Mouse (Mus musculus) left cerebral cortex, postnatal 25 days (tissue): ENCODE measurements around the gene Klhl6. TPM values are rescaled to one million over a fixed set of nuclear protein-coding genes. Genes with fewer than 3 reads are reported as not detected.
A peak's percentile ranks its signal among the peaks of the same experiment; 100 is the strongest.

ENCODE experiments used
- DNase-seq, 2 experiments: peaks; one replicate each; pipeline ENCODE4 v3.0.0; 2022; ENCODE audit warnings: low spot score in 2 of 2, mixed read lengths in 1 of 2
- intact Hi-C: fragments of 180-260 bp; cut with DNase I; formaldehyde crosslinking; loops from one replicate; pipeline ENCODE4 v1.15.1; 2025
- total RNA-seq, 2 experiments: library from RNA; stranded (reverse); gene quantifications; 2 replicates each; pipeline ENCODE4 v1.2.3; 2021

The Klhl6 gene
- total RNA-seq, 2 experiments from 2014 or later: 1.1 to 2.3 TPM

GRCm38 (mm10) chr16:19973480-19973879 is 9.4 kb downstream of the Klhl6 start:
- DNase-seq: no peak
- intact Hi-C loops: no loop called here

GRCm38 (mm10) chr16:19972736-19973350 is 10.0 kb downstream of the Klhl6 start:
- no peak for DNase-seq
- intact Hi-C loops: no loop called here

DNA sequence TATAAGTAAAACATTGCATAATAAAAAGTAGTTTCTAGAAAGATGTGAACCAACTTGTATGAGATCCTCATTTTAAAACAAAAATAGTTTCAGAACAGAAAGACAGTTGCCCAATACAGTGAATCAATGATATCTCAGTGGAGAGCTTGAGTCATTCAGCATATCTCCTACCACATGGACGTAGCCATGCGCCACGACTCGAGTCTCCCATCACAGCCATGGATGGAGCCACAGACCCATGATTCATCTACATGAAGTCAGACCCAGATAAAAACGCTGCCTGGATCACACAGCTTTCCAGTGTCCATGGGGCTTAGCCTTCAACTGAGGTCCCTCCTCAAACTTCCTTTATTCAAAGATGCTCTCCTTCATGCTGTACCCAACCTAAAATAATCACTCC is 13.3 kb downstream of the Klhl6 start:
- intact Hi-C loops: no loop called here
- DNase-seq: no peak

DNA sequence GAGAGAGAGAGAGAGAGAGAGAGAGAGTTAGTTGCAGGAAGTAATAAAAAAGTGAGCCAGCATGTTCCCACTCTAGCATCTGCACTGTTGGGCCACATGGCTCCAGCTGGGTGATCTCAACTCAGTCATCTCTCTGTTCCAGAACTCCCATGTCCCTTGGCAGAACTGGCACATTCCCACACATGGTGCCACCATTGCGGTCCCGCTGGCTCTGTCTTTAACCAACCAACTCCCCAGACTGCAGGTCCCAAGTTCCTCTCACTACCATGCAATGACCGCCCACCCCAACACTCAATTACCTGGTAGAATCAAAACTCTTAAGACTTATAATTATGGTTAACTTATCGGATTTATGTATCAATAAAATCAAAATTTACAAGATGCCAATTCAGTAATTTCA is 14.2 kb downstream of the Klhl6 start:
- intact Hi-C loops: no loop called here
- DNase-seq: no peak

GRCm38 (mm10) chr16:19967897-19968392 is 14.9 kb downstream of the Klhl6 start:
- intact Hi-C loops: no loop called here
- DNase-seq: no peak

GRCm38 (mm10) chr16:19966976-19967375 is 15.9 kb downstream of the Klhl6 start:
- DNase-seq: no peak
- intact Hi-C loops: no loop called here

- intact Hi-C loops: no loop called here
- DNase-seq: no peak
Observed at GRCm38 (mm10) chr16:19966437-19966836, 16.4 kb downstream of the Klhl6 start.

- no peak for DNase-seq
- intact Hi-C loops: no loop called here
Observed at GRCm38 (mm10) chr16:19962951-19963350, 19.9 kb downstream of the Klhl6 start.

- intact Hi-C loops: no loop called here
- no peak for DNase-seq
Observed at GRCm38 (mm10) chr16:19961070-19961469, 21.8 kb downstream of the Klhl6 start.

DNA sequence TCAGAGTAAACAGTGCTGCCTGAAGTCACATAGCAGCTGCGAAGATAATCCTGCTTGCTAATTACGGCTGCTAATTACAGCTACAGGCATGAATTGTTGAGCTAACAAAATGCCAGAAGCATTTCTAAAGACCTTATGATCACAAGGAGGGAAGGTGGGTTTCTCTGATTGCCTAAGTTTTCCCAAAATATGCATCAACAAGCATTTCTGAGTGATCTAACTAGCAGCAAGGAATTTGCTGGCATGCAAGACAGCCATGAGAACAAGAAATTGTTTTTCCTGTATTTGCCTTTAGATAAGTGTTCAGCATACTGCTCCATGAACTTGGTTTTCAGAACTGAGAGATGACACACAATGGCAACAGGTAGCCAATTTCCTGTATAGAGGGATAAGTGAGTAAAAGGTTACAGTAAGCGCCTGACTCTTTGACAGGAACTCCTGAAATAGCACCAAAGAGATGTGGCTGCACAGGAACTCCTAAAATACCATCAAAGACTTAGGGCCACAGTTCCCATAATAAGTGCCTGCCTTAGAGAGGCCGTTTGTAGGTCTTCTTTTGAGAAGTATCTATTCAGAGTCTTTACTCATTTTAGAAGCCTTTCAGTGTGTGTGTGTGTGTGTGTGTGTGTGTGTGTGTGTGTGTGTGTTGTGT is 22.3 kb downstream of the Klhl6 start:
- intact Hi-C loops: no loop called here
- DNase-seq: peak in 1 of 2 experiments; percentile 2

- intact Hi-C loops: no loop called here
- DNase-seq: no peak
Observed at GRCm38 (mm10) chr16:19957051-19957450, 25.8 kb downstream of the Klhl6 start.

DNA sequence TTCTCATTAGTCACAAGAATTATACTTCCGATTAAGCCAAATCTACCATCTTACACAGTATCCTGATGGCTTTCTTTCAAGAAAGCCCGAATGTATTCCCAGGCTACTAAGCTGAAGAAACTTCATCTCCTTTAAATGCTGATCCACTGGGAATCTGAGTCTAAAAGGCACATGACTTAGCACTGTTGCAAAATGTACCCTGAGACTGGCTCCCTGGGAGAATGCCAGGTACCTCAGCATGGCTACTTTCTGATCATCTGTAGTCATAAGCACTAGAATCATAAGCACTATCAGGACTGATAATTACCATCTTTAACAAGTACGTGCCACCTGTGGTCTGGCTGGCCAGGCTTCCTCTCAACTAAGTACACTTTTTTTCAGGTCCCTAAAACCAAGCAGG is 35.5 kb downstream of the Klhl6 start:
- DNase-seq: no peak
- intact Hi-C loops: no loop called here

DNA sequence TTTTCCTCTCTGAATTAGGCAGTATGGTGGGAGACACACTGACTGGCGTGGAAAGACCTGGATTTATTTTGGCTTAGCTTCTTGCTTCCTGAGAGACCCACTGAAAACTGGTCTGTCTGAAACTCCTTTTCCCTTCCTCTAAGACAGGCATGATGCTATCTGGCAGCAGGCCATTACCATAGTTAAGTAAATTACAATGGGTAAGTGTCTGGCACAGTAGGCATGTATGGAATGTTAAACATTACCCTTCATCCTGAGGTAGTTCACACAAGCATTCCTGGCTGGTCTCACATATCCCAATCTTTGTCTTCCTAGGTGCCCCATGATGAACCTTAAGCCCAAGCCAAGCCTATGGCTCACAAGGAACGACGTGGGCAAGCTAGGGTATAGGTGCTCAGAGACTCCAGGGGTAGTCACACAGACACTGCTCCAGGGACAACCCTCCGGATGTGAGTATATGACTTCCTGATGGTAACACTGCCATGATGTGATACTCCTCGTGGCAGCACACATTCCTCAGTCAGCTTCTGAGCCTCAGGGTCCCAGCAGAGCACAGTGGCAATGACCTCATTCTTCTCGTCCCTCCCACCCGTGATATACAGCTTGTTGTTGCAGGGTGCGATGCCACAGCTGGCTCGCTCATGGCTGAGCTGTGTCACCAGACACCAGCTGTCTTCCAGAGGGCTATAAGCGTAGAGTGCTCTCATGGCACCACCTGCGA is 36.1 kb downstream of the Klhl6 start:
- intact Hi-C loops: no loop called here
- DNase-seq: no peak

GRCm38 (mm10) chr16:19920823-19921222 is 62.0 kb downstream of the Klhl6 start:
- intact Hi-C loops: no loop called here
- DNase-seq: no peak

DNA sequence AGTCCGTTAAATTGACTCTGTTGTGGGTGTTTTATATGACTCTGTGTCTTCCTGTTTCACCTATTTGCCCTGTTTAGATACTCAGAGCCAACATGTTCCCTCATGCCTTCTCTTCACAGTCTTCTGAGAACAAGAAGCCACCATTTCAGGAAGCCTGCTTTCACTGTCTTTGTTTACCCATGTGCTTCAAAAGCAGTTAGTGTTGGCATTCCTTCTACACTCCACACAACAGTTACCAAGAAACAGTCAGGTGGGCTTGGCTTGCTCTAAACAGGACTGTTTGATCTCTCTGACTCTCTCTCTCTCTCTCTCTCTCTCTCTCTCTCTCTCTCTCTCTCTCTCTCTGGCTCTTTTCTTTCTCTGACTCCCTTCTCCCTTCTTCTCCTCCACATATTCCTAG is 64.6 kb downstream of the Klhl6 start:
- intact Hi-C loops: no loop called here
- DNase-seq: no peak

DNA sequence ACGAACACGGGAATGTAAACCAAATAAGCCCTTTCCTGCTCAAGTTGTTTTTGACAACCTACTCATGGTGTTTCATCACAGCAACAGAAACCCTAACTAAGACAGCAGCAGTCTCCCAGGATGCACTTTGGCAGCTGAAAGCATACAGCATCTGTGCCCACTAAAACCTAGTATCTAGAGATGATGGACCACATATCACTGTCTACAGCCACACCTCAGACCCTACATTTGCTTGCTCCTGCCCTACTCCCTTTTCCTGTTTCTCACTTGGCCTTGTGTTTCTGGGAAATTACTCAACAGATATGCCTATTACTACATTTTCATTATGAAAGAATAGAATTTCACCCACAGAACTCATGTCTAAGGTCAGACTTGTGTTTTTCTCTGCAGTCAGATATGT is 70.3 kb downstream of the Klhl6 start:
- no peak for DNase-seq
- intact Hi-C loops: no loop called here

DNA sequence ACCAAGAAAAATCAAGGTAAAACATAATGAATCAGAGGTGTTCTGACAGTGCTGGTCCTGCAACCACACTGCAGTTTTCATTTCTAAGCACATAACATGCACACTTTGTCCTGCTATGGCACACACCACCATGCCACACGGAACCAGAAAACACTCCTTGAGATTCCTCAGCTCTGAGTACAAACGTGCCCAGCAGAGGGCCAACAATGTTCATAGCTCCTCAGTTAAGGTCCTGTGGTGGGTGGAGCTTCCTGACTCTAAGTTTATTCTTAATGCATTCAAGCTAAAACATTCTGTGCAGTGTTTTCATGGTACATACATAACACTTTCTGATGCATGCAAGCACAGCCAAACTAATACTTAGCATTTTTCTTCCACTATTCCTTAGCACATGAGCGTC is 74.5 kb downstream of the Klhl6 start:
- no peak for DNase-seq
- intact Hi-C loops: loop anchor here (10.0 kb wide), 1 partner anchor 187 kb away; the partner anchor contains the start of gene Klhl24

GRCm38 (mm10) chr16:19907103-19907502 is 75.7 kb downstream of the Klhl6 start:
- DNase-seq: peak in 1 of 2 experiments; percentile 14
- intact Hi-C loops: loop anchor here (10.0 kb wide), 1 partner anchor 188 kb away; the partner anchor contains the start of gene Klhl24

DNA sequence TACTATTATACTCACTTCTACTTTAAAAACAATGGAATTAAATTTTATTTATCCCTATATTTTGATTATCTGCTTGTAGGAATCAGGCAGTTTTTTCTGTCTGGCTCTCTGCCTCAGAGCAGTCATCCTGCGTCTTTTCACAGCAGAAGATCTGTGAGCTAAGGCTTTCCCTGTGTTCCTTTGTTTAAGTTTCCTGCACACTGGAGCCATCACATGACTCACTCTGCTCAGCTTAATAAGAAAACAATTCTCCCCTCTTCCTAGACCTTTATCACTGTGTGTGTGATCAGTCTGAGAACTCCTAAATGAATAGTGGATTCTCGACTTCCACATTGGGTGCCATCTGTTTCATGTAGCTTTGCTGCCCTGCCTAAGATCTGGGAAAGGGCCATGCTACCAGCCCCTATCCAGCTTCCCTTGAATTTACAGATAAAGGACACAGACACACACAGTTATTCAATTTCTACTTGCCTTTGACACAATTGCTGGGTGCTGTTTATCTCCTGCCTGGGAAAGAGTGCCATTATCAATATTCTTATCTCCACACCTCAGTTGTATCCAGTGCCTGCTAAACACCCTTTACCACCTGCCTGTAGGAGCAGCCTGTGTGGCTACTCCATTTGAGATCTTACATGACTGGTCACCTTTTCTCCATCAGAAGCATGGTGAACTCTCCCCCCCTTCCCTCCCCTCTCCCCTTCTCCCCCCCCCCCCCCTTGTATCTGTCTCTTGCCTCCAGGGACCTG is 77.9 kb downstream of the Klhl6 start:
- intact Hi-C loops: loop anchor here (10.0 kb wide), 1 partner anchor 190 kb away; the partner anchor contains the start of gene Klhl24
- DNase-seq: no peak

DNA sequence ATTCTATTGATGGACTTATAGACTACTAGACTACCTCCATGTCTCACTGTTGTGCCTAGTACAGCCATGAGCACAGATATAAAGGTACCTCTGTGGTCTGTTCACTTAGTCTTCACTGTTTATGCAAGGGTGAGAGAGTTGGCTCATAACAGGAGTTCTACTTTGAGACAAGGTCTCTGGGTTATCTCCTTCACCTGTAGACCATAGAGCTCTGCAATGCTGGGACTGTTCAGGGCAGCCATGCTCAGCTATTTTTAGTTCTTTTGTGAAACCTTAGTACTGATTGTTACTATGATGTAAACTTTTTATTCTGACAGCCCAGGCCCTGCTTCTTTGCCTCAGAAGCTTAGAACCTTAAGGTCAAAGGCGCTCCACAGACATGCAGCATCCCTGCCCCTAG is 79.0 kb downstream of the Klhl6 start:
- intact Hi-C loops: loop anchor here (10.0 kb wide), 1 partner anchor 191 kb away; the partner anchor contains the start of gene Klhl24

More for the DNA sequence above, 79.0 kb downstream of the Klhl6 start:
- no peak for DNase-seq
